Mouse (Mus musculus) megakaryocyte, embryonic 14.5 days (primary cell): ENCODE data around the gene Hmg20b.

ENCODE experiments used
- FLI1 ChIP-seq: IDR thresholded peaks from 2 replicates; pipeline ENCODE4 v1.6.1; 2012; ENCODE audit warnings: low read length, inconsistent platforms, mixed read lengths
- GATA1 ChIP-seq: IDR thresholded peaks from 3 replicates; pipeline ENCODE4 v1.6.1; 2012; ENCODE audit warnings: mixed read lengths, low read length, inconsistent platforms, borderline replicate concordance

- no peak for TF ChIP-seq GATA1
- TF ChIP-seq FLI1 = no peak
Measured at GRCm38 (mm10) chr10:81317273-81317672, 33.0 kb downstream of the Hmg20b start.
